Mouse (Mus musculus) urinary bladder, postnatal 36 days (tissue): ENCODE results near the gene Olfr733.

Experiments
- DNase-seq, 2 experiments: peaks; one replicate each; pipeline ENCODE4 v3.0.0; 2022; ENCODE audit warnings: low spot score in 2 of 2, mixed read lengths in 1 of 2

The Olfr733 gene

DNA sequence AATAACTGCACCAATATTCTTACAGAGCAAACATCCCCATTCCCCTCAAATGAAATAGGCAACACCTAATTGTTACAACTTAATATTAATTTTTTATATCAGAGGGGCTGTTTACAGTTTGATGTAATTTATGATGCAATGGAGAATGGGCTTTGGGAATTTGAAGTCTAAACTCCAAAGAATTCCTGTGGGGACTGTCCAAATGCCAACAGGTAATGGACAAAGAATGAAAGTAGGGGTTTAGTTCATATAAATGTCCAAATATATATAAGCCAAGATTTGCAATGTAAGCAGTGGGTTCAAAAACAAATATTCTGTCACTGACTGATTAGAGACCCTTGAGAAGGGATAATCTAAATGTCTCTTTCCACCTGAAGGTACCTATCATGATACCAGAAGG, at the start of gene Olfr733:
Gene Olfr733 (minus strand): TSS at position 101 of the 400 bp plus-strand sequence.
- no peak for DNase-seq

DNA sequence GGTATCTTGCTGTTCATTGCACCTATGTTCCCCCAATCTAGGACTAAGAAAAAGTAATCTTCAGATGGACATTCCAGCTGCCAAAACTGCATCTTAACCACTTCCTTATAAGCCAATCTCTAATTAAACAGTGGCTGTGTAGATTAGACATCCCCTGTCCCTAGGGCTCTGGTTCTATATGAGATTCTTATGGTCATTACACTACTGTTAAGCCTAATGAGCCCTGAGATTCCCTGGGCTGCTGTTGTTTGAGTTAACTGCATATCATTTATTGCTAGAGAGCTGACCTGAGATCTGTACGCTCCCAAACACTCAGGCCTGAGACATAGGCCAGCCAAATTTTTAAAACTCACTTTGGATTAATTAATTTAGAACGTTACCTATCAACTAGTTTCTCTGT, 47.5 kb upstream of the Olfr733 start, which contains the start of gene Olfr735:
Gene Olfr735 (minus strand): TSS at position 77 of the 400 bp plus-strand sequence.
- DNase-seq: no peak

DNA sequence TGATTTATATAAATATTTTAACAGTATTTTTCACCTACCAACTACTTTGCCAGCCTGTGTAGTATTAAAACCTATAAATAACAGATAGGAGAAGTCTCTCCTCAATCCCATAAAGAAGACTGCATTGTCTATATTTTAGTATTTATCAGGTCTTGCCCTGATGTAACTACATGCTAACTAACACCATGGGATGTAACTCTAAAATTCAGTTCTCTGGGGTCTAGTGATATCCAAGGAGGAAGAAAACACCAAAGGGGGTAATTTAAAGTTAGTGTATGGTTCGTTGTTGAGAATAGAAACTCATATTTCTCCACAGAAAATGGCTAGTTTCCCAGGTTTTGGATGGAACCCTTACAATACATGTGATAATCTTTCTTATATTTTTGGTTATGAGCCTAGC, 25.3 kb upstream of the Olfr733 start, which contains the start of gene Olfr734:
Gene Olfr734 (minus strand): TSS at position 101 of the 400 bp plus-strand sequence.
- DNase-seq: no peak

DNA sequence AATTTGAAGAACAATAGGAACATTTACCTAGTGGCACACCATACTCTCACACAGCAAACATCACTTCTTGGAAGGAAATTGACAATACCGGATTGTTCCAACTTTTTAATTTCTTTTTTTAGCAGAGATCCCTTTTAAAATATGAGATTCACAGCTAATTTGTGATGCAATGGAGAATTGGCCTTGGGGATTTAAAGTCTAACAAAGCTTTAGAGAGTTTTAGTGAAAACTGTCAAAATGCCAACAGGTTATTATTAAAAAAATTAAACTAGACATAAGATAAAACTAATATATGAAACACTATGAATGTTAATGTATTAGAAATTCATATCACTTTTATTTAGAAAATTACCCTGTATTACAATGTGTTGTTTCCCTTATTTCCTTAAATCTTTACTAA, 17.2 kb downstream of the Olfr733 start, which contains the start of gene Olfr732:
Gene Olfr732 (minus strand): TSS at position 101 of the 400 bp plus-strand sequence.
- DNase-seq: no peak
